Mouse (Mus musculus) spleen, adult 2 months (tissue): ENCODE data around the gene Zcchc14. TPM values are rescaled to one million over a fixed set of nuclear protein-coding genes. Genes with fewer than 3 reads are reported as not detected.
"Not testable (repeated sequence)": the region's sequence is repeated elsewhere in the genome, so short reads cannot be mapped to it uniquely, and the experiment has no call there.

Experiments used
- DNase-seq, 2 experiments: peaks; one replicate each; pipeline versions ENCODE4 v3.0.0 to v3.0.0-alpha.2; 2012 to 2021; ENCODE audit warnings: low spot score in 2 of 2, low read depth in 1 of 2
- H3K27ac ChIP-seq: fragments of 200-500 bp; 2 replicates; pipeline ENCODE4 v1.5.1; 2012; ENCODE audit warnings: low read length, inconsistent platforms; ENCODE audit not compliant: insufficient read depth
- H3K27me3 ChIP-seq: fragments of 200-500 bp; 2 replicates; pipeline ENCODE4 v1.6.1; 2012; ENCODE audit warnings: mild to moderate bottlenecking, moderate library complexity, low read length, inconsistent platforms; ENCODE audit not compliant: control insufficient read depth, insufficient read depth
- H3K36me3 ChIP-seq: fragments of 200-500 bp; 2 replicates; pipeline ENCODE4 v1.6.1; 2012; ENCODE audit warnings: mild to moderate bottlenecking, low read length, inconsistent platforms; ENCODE audit not compliant: control insufficient read depth, insufficient read depth
- H3K4me1 ChIP-seq: fragments of 200-500 bp; 2 replicates; pipeline ENCODE4 v1.6.1; 2011; ENCODE audit warnings: inconsistent platforms; ENCODE audit not compliant: control insufficient read depth, insufficient read depth, insufficient read length
- H3K4me3 ChIP-seq: fragments of 200-500 bp; 2 replicates; pipeline ENCODE4 v1.5.1; 2011; ENCODE audit warnings: mild to moderate bottlenecking, inconsistent platforms; ENCODE audit not compliant: insufficient read depth, insufficient read length; ENCODE audit errors: extremely low read depth
- CTCF ChIP-seq: fragments of 200-500 bp; IDR thresholded peaks from 2 replicates; pipeline ENCODE4 v1.5.1; 2011; ENCODE audit warnings: mild to moderate bottlenecking, inconsistent platforms; ENCODE audit not compliant: insufficient read depth, insufficient read length, insufficient replicate concordance; ENCODE audit errors: extremely low read depth
- POLR2A ChIP-seq: fragments of 200-500 bp; IDR thresholded peaks from 2 replicates; pipeline ENCODE4 v1.6.1; 2011; ENCODE audit warnings: low read depth, low read length, inconsistent platforms
- WGBS: fragments of 180-500 bp; shearing (Covaris S2); methylation state at CpG from one replicate; pipeline ENCODE4 v1.1.7; 2018; 5-methylcytosine and 5-hydroxymethylcytosine counted together
- polyA plus RNA-seq: library from polyadenylated mRNA; depleted of rRNA; stranded (reverse); fragments of >200 nt; gene quantifications from 2 replicates; pipeline ENCODE4 v1.2.3, GENCODE M21; 2012

Gene Zcchc14
- polyA plus RNA-seq, 1 experiment, result 8.2 TPM

DNA sequence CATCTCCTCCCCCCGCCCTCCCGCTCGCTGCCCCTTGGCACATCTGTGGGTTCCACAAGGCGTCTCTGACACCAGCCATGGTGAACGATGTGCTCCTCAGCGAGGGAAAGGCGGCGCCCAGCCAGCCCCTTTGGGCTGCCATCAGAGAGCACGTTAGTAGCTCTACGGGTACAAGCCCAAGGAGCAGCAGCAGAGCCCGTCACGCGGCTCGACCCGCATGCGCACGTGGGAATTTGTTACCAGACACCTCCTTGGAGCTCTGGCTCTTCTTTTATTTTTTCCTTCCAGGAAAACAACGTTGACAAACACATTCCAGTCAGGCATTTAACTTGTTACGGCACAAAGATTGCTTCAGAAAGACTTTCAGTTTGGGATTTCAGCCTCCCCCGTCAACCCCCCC lies 23.0 kb upstream of the Zcchc14 start:
- Histone ChIP-seq H3K36me3 (no peaks in the 10 kb centered on the region), H3K27me3 (no peaks in the 10 kb centered on the region), H3K27ac (0 out of 2 replicates have a peak overlapping the region, but pooled peaks have one; percentile 14), H3K4me1 (no peaks in the 10 kb centered on the region), H3K4me3 (no peak overlapping the region)
- no peak for DNase-seq
- WGBS, result 62% methylated on average over 20 of the region's 20 CpGs
- no peak for TF ChIP-seq POLR2A

- Histone ChIP-seq H3K36me3 (no peaks in the 10 kb centered on the region), H3K27me3 (no peaks in the 10 kb centered on the region), H3K4me1 (no peaks in the 10 kb centered on the region), H3K4me3 (no peak overlapping the region), H3K27ac (0 out of 2 replicates have a peak overlapping the region, but pooled peaks have one; percentile 14)
- DNase-seq, result no peak
- TF ChIP-seq POLR2A (no peak), CTCF (no peak)
- 74% methylated on average over 3 of the region's 3 CpGs for WGBS
These were observed 22.5 kb upstream of the Zcchc14 start for GRCm38 (mm10) chr8:121675161-121675560.

DNA sequence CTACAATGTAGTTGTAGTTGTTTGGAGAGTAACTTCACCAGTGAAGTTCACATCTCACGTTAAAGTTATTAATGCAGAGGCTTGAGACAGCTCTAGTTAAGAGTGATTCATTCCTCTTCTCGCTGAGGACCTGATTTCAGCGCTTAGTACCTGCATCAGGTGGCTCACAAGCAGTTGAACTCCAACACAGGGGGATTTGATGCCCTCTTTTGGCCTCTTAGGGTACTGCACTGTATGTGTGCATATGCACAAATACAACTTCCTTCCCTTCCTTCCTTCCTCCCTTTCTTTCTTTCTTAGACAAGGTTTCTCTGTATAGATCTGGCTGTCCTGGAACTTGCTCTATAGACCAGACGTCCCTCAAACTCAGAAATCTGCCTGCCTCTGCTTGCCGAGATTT lies 21.8 kb upstream of the Zcchc14 start:
- Histone ChIP-seq H3K27me3 (no peaks in the 10 kb centered on the region), H3K36me3 (no peaks in the 10 kb centered on the region), H3K4me3 (no peak overlapping the region), H3K27ac (no peak overlapping the region), H3K4me1 (no peaks in the 10 kb centered on the region)
- 66% methylated on average over 5 of the region's 5 CpGs for whole genome bisulfite sequencing
- no peak for TF ChIP-seq POLR2A
- TF ChIP-seq CTCF, result no peak
- DNase-seq, result no peak

DNA sequence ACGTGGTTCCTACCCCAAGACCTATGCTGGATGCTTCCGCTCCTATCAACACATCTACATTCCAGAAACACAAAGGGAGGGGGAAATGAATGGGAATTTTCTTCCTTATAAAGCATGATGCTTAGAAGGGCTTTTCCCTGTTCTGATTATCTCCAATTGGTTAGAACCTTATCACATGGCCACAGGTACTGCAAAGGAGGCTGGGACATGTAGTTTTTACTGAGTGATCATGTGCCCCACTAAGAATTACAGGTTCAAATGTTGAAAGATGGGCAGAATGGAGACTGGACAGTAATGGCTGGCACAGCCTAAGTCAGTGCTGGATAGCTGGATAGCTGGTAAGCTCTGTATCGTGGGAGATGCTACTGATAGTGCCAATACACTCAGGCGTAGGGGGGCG lies 21.2 kb upstream of the Zcchc14 start:
- H3K4me1 ChIP-seq, result no peaks in the 10 kb centered on the region
- no peak for DNase-seq
- TF ChIP-seq POLR2A (no peak), CTCF (no peak)
- H3K27me3 ChIP-seq, result no peaks in the 10 kb centered on the region
- H3K36me3 ChIP-seq, result no peaks in the 10 kb centered on the region
- 0 out of 2 replicates have a peak overlapping the region, but pooled peaks have one; percentile 16 for H3K27ac ChIP-seq
- 74% methylated on average over 5 of the region's 5 CpGs for WGBS
- H3K4me3 ChIP-seq, result no peak overlapping the region

GRCm38 (mm10) chr8:121673153-121673552 lies 20.5 kb upstream of the Zcchc14 start:
- DNase-seq, result no peak
- H3K27me3 ChIP-seq, result peaks cover 1% of the 10 kb centered on the region; the same call in 1 of the 2 replicates
- H3K4me1 ChIP-seq, result no peaks in the 10 kb centered on the region
- H3K4me3 ChIP-seq, result no peak overlapping the region
- no peaks in the 10 kb centered on the region for H3K36me3 ChIP-seq
- TF ChIP-seq POLR2A, result no peak
- TF ChIP-seq CTCF, result no peak
- no peak overlapping the region for H3K27ac ChIP-seq
- 56% methylated on average over 4 of the region's 4 CpGs for WGBS

- H3K36me3 ChIP-seq, result no peaks in the 10 kb centered on the region
- H3K27ac ChIP-seq, result no peak overlapping the region
- TF ChIP-seq POLR2A, result no peak
- no peak for TF ChIP-seq CTCF
- H3K4me3 ChIP-seq, result no peak overlapping the region
- no peak for DNase-seq
- 7% methylated on average over 7 of the region's 8 CpGs for WGBS
- H3K27me3 ChIP-seq, result peaks cover 2% of the 10 kb centered on the region; the same call in 1 of the 2 replicates
- H3K4me1 ChIP-seq, result no peaks in the 10 kb centered on the region
These were observed 16.5 kb upstream of the Zcchc14 start for GRCm38 (mm10) chr8:121669208-121669607.

DNA sequence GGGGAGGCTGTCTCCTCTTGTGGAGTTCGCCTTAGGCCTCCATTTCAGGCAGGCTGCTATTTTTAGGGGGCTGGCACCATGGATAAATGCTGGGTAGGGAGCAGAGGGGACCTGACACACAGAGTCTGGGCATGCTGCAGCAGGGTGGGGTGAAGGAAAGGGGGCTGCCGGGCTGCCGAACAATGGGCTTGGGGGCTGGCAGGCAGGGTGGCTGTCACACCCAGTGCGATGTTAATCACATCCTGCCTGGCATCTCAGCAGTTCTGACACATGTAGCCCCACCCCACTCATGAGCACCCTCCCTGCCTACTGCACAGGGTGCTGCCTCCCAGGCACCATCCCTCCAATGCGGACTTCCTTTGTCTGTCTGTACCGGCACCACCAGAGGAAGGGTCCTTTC lies 15.9 kb upstream of the Zcchc14 start:
- DNase-seq, result no peak
- WGBS, result 11% methylated on average over 6 of the region's 6 CpGs

GRCm38 (mm10) chr8:121667936-121668500 lies 15.3 kb upstream of the Zcchc14 start:
- not testable (repeated sequence) for H3K4me3 ChIP-seq, H3K4me1 ChIP-seq, H3K27ac ChIP-seq, H3K36me3 ChIP-seq, H3K27me3 ChIP-seq, DNase-seq
- WGBS, result 69% methylated on average over 9 of the region's 9 CpGs

More for the DNA sequence above, 15.9 kb upstream of the Zcchc14 start:
- Histone ChIP-seq H3K27me3 (peaks cover 2% of the 10 kb centered on the region; the same call in 1 of the 2 replicates), H3K4me3 (no peak overlapping the region), H3K27ac (no peak overlapping the region), H3K4me1 (no peaks in the 10 kb centered on the region), H3K36me3 (no peaks in the 10 kb centered on the region)
- TF ChIP-seq POLR2A (no peak), CTCF (no peak)
